Mouse (Mus musculus) hindbrain, embryonic 14.5 days (tissue): ENCODE measurements around the gene Smg6. TPM values are rescaled to one million over a fixed set of nuclear protein-coding genes. Genes with fewer than 3 reads are reported as not detected.

ENCODE experiments used
- ATAC-seq: fragments of 200-750 bp; cut with Nextera tagmentation; 2 replicates; pipeline ENCODE4 v1.8.0; 2017; ENCODE audit warnings: moderate number of reproducible peaks, mild to moderate bottlenecking, moderate TSS enrichment, moderate library complexity; ENCODE audit not compliant: low FRiP score
- DNase-seq: peaks from one replicate; pipeline ENCODE4 v3.0.0-alpha.2; 2015; ENCODE audit warnings: low spot score
- H3K27ac ChIP-seq: fragments of 300-500 bp; sonication (generic); 2 replicates; pipeline ENCODE4 v1.5.1; 2014; ENCODE audit warnings: mild to moderate bottlenecking, moderate library complexity
- H3K27me3 ChIP-seq: fragments of 300-500 bp; sonication (generic); 2 replicates; pipeline ENCODE4 v1.6.1; 2014; ENCODE audit warnings: mild to moderate bottlenecking, low read length, mixed read lengths; ENCODE audit not compliant: control insufficient read depth, insufficient read depth
- H3K36me3 ChIP-seq: fragments of 300-500 bp; sonication (generic); replicated peaks from 2 replicates; pipeline ENCODE4 v1.6.1; 2014; ENCODE audit not compliant: control insufficient read depth, insufficient read depth
- H3K4me1 ChIP-seq: fragments of 300-500 bp; sonication (generic); replicated peaks from 2 replicates; pipeline ENCODE4 v1.6.1; 2014; ENCODE audit warnings: antibody characterized with exemption, low read length, mixed read lengths; ENCODE audit not compliant: control insufficient read depth, insufficient read depth
- H3K4me2 ChIP-seq: fragments of 300-500 bp; sonication (generic); replicated peaks from 2 replicates; pipeline ENCODE4 v1.6.1; 2014; ENCODE audit warnings: mild to moderate bottlenecking, moderate library complexity
- H3K4me3 ChIP-seq: fragments of 300-500 bp; sonication (generic); replicated peaks from 2 replicates; pipeline ENCODE4 v1.5.1; 2014; ENCODE audit warnings: mild to moderate bottlenecking, low read length
- H3K9ac ChIP-seq: fragments of 300-500 bp; sonication (generic); 2 replicates; pipeline ENCODE4 v1.6.1; 2014
- H3K9me3 ChIP-seq: fragments of 300-500 bp; sonication (generic); 2 replicates; pipeline ENCODE4 v1.6.1; 2016; ENCODE audit warnings: low read length; ENCODE audit not compliant: control insufficient read depth
- WGBS: fragments of 180-500 bp; shearing (Covaris S2); extraction: QIAGEN DNeasy Blood & Tissue Kit; methylation state at CpG from one replicate; pipeline ENCODE4 v1.1.7; 2014; 5-methylcytosine and 5-hydroxymethylcytosine counted together
- polyA plus RNA-seq: library from polyadenylated mRNA; unstranded; fragments of >200 nt; fragmentation: Nextera tagmentation; extraction: Ambion mirVana; gene quantifications from 2 replicates; pipeline ENCODE4 v1.2.1, GENCODE M21; 2014

Gene Smg6
- polyA plus RNA-seq, result 12.8 and 14.0 TPM in 2 replicates

GRCm38 (mm10) chr11:74925577-74926387 is at the start of gene Smg6, which contains the start of gene Srr:
Gene Smg6 (plus strand): TSS chr11:74925823.
Gene Srr (minus strand): TSS chr11:74925948.
- ATAC-seq (peak; percentile 96), DNase-seq (peak; percentile 96)
- Histone ChIP-seq H3K27ac (peak within 1 kb of the TSS; percentile 96), H3K36me3 (peaks cover 18% of the 10 kb centered on the region; the same call in 1 of the 2 replicates), H3K4me1 (peaks cover 19% of the 10 kb centered on the region), H3K9ac (peak within 1 kb of the TSS; percentile 81), H3K4me2 (peak within 1 kb of the TSS; percentile 60), H3K27me3 (no peaks in the 10 kb centered on the region), H3K9me3 (no peaks in the 10 kb centered on the region), H3K4me3 (peak within 1 kb of the TSS; percentile 72)
- under 1% methylated on average over 75 of the region's 88 CpGs for WGBS

- peak overlapping the region; percentile 53 for H3K27ac ChIP-seq
- no peaks in the 10 kb centered on the region for H3K9me3 ChIP-seq
- no peaks in the 10 kb centered on the region; the same call in 1 of the 2 replicates for H3K36me3 ChIP-seq
- peak overlapping the region; percentile 41 for H3K4me2 ChIP-seq
- ATAC-seq, result peak; percentile 89
- no peak overlapping the region for H3K4me3 ChIP-seq
- peaks cover 17% of the 10 kb centered on the region for H3K4me1 ChIP-seq
- peak; percentile 77 for DNase-seq
- H3K27me3 ChIP-seq, result no peaks in the 10 kb centered on the region
- H3K9ac ChIP-seq, result peak overlapping the region; percentile 1; the same call in 1 of the 2 replicates
- 1% methylated on average over 9 of the region's 9 CpGs for WGBS
Observed at GRCm38 (mm10) chr11:74876801-74877200, 48.8 kb upstream of the Smg6 start.

- ATAC-seq, result no peak
Observed at GRCm38 (mm10) chr11:74880999-74881398, 44.6 kb upstream of the Smg6 start.

GRCm38 (mm10) chr11:74881979-74882378 is 43.6 kb upstream of the Smg6 start:
- Histone ChIP-seq H3K27me3 (no peaks in the 10 kb centered on the region), H3K9ac (peak overlapping the region; percentile 34), H3K4me1 (peaks cover 7% of the 10 kb centered on the region; the same call in 1 of the 2 replicates), H3K9me3 (no peaks in the 10 kb centered on the region), H3K4me3 (no peak overlapping the region), H3K36me3 (peaks cover 6% of the 10 kb centered on the region), H3K27ac (peak overlapping the region; percentile 4; the same call in 1 of the 2 replicates), H3K4me2 (no peak overlapping the region)
- 51% methylated on average over 14 of the region's 14 CpGs for WGBS
- ATAC-seq (no peak), DNase-seq (no peak)

More at GRCm38 (mm10) chr11:74880999-74881398, 44.6 kb upstream of the Smg6 start:
- Histone ChIP-seq H3K4me2 (no peak overlapping the region), H3K27ac (no peak overlapping the region), H3K4me1 (peaks cover 16% of the 10 kb centered on the region), H3K9ac (no peak overlapping the region), H3K27me3 (no peaks in the 10 kb centered on the region), H3K36me3 (peaks cover 6% of the 10 kb centered on the region), H3K9me3 (no peaks in the 10 kb centered on the region), H3K4me3 (no peak overlapping the region)
- no peak for DNase-seq
- 85% methylated on average over 9 of the region's 9 CpGs for WGBS

- ATAC-seq (no peak), DNase-seq (no peak)
- H3K36me3 ChIP-seq, result peaks cover 6% of the 10 kb centered on the region
- 0 out of 2 replicates have a peak, but pooled peaks cover 4% of the 10 kb centered on the region for H3K4me1 ChIP-seq
- H3K27me3 ChIP-seq, result no peaks in the 10 kb centered on the region
- no peak overlapping the region for H3K4me2 ChIP-seq
- no peaks in the 10 kb centered on the region for H3K9me3 ChIP-seq
- no peak overlapping the region for H3K9ac ChIP-seq
- H3K27ac ChIP-seq, result no peak overlapping the region
- whole genome bisulfite sequencing, result 87% methylated on average over 10 of the region's 10 CpGs
- no peak overlapping the region for H3K4me3 ChIP-seq
Observed at GRCm38 (mm10) chr11:74883098-74883497, 42.5 kb upstream of the Smg6 start.

GRCm38 (mm10) chr11:74894619-74895018 is 31.0 kb upstream of the Smg6 start:
- 82% methylated on average over 4 of the region's 4 CpGs for whole genome bisulfite sequencing
- Histone ChIP-seq H3K9ac (no peak overlapping the region), H3K36me3 (0 out of 2 replicates have a peak, but pooled peaks cover 7% of the 10 kb centered on the region), H3K27me3 (no peaks in the 10 kb centered on the region), H3K4me3 (no peak overlapping the region), H3K4me1 (peaks cover 15% of the 10 kb centered on the region; the same call in 1 of the 2 replicates), H3K27ac (no peak overlapping the region), H3K9me3 (no peaks in the 10 kb centered on the region), H3K4me2 (no peak overlapping the region)
- DNase-seq (no peak), ATAC-seq (no peak)

GRCm38 (mm10) chr11:74895980-74896900 is 29.4 kb upstream of the Smg6 start:
- H3K4me2 ChIP-seq, result peak overlapping the region; percentile 88
- H3K4me1 ChIP-seq, result peaks cover 15% of the 10 kb centered on the region; the same call in 1 of the 2 replicates
- ATAC-seq, result peak; percentile 59
- peak overlapping the region; percentile 95 for H3K4me3 ChIP-seq
- DNase-seq, result peak; percentile 53
- no peaks in the 10 kb centered on the region for H3K9me3 ChIP-seq
- H3K27me3 ChIP-seq, result no peaks in the 10 kb centered on the region
- peaks cover 23% of the 10 kb centered on the region for H3K36me3 ChIP-seq
- peak overlapping the region; percentile 93 for H3K27ac ChIP-seq
- WGBS, result under 1% methylated on average over 51 of the region's 55 CpGs
- peak overlapping the region; percentile 91 for H3K9ac ChIP-seq

GRCm38 (mm10) chr11:74896901-74897677 is 28.5 kb upstream of the Smg6 start, which contains the start of gene Sgsm2:
Gene Sgsm2 (minus strand): TSS chr11:74897060.
- DNase-seq, result peak; percentile 72
- peak within 1 kb of the TSS; percentile 95 for H3K4me3 ChIP-seq
- H3K27ac ChIP-seq, result peak within 1 kb of the TSS; percentile 93
- peak within 1 kb of the TSS; percentile 91 for H3K9ac ChIP-seq
- H3K4me2 ChIP-seq, result peak within 1 kb of the TSS; percentile 88
- peaks cover 28% of the 10 kb centered on the region for H3K36me3 ChIP-seq
- under 1% methylated on average over 69 of the region's 74 CpGs for WGBS
- H3K27me3 ChIP-seq, result no peaks in the 10 kb centered on the region
- H3K4me1 ChIP-seq, result peaks cover 15% of the 10 kb centered on the region; the same call in 1 of the 2 replicates
- no peaks in the 10 kb centered on the region for H3K9me3 ChIP-seq
- ATAC-seq, result peak; percentile 85
